Mouse (Mus musculus) cerebellum, postnatal 36 days (tissue): ENCODE measurements at regions not wholly inside any gene's neighbourhood (a gene's known extent, or its start where the extent isn't known, plus 50 kb on each side); places are given as distances from the start of the nearest gene placed in this dataset.

ENCODE experiments used
- DNase-seq, 2 experiments: peaks; one replicate each; pipeline ENCODE4 v3.0.0; 2021 to 2022; ENCODE audit warnings: mixed read lengths in 2 of 2

- no peak for DNase-seq
These were observed 199.9 kb downstream of the Dph6 start for GRCm38 (mm10) chr2:114454901-114455300.

GRCm38 (mm10) chr2:114450185-114450584 lies 204.6 kb downstream of the Dph6 start:
- DNase-seq, result no peak

GRCm38 (mm10) chr2:114443801-114444200 lies 211.0 kb downstream of the Dph6 start:
- no peak for DNase-seq

- no peak for DNase-seq
These were observed 213.8 kb downstream of the Dph6 start for GRCm38 (mm10) chr2:114440943-114441342.

GRCm38 (mm10) chr2:114439668-114440067 lies 215.1 kb downstream of the Dph6 start:
- peak in 1 of 2 experiments; percentile 4 for DNase-seq

GRCm38 (mm10) chr2:114438048-114438447 lies 216.7 kb downstream of the Dph6 start:
- DNase-seq, result no peak

GRCm38 (mm10) chr2:114427426-114428157 lies 226.3 kb upstream of the Zfp770 start:
- peak; percentile 4 to 5 for DNase-seq

GRCm38 (mm10) chr2:114419346-114419745 lies 218.1 kb upstream of the Zfp770 start:
- no peak for DNase-seq

GRCm38 (mm10) chr2:114413013-114413412 lies 211.7 kb upstream of the Zfp770 start:
- no peak for DNase-seq

GRCm38 (mm10) chr2:114411940-114412715 lies 210.9 kb upstream of the Zfp770 start:
- DNase-seq, result no peak

GRCm38 (mm10) chr2:114410717-114411116 lies 209.4 kb upstream of the Zfp770 start:
- DNase-seq, result no peak

- DNase-seq, result no peak
These were observed 208.3 kb upstream of the Zfp770 start for GRCm38 (mm10) chr2:114409542-114409941.

GRCm38 (mm10) chr2:114407408-114407807 lies 206.1 kb upstream of the Zfp770 start:
- no peak for DNase-seq

GRCm38 (mm10) chr2:114384566-114384965 lies 183.3 kb upstream of the Zfp770 start:
- DNase-seq, result no peak

GRCm38 (mm10) chr2:114378844-114379533 lies 177.7 kb upstream of the Zfp770 start:
- no peak for DNase-seq

- DNase-seq, result no peak
These were observed 172.2 kb upstream of the Zfp770 start for GRCm38 (mm10) chr2:114373476-114373875.

- peak; percentile 33 to 51 for DNase-seq
These were observed 152.6 kb upstream of the Zfp770 start for GRCm38 (mm10) chr2:114353876-114354275.

- no peak for DNase-seq
These were observed 139.5 kb upstream of the Zfp770 start for GRCm38 (mm10) chr2:114340578-114341293.

- no peak for DNase-seq
These were observed 100.5 kb upstream of the Zfp770 start for GRCm38 (mm10) chr2:114301746-114302145.

GRCm38 (mm10) chr2:114295110-114295509 lies 93.8 kb upstream of the Zfp770 start:
- no peak for DNase-seq

- no peak for DNase-seq
These were observed 90.1 kb upstream of the Zfp770 start for GRCm38 (mm10) chr2:114291387-114291786.

- DNase-seq, result no peak
These were observed 74.3 kb upstream of the Zfp770 start for GRCm38 (mm10) chr2:114275536-114275935.
